Mouse (Mus musculus): ENCODE data around the gene Creb3l1.

DNA sequence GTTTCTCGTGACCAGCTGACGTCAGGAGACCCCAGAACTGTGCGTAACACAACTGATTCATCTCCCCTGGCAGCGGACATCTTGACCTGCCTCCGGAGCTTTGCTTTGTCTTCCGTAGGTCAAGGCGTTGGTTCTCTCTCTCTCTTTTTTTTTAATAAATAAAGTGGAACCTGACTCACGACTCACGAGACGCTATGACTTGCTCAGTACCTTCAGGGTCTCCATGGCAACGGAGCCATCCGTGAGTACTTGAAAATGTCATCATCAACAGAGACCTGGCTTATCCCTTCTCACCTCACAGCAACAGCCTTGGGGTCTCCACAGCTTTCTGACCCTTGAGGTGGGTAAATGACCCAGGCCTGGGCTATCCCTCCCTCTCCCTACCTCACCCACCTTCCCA, 19.0 kb upstream of the Creb3l1 start:
- no peak for TF ChIP-seq CTCF (IDR thresholded peaks at IDR 0.05; ENCODE audit: control insufficient read depth, insufficient read depth, low read length)
- TF ChIP-seq POLR2A (IDR thresholded peaks at IDR 0.05; ENCODE audit: borderline replicate concordance, control insufficient read depth, low read depth, low read length), result no peak
